ENCODE assay signal across 10 mouse cellular contexts in the genomic region with DNA sequence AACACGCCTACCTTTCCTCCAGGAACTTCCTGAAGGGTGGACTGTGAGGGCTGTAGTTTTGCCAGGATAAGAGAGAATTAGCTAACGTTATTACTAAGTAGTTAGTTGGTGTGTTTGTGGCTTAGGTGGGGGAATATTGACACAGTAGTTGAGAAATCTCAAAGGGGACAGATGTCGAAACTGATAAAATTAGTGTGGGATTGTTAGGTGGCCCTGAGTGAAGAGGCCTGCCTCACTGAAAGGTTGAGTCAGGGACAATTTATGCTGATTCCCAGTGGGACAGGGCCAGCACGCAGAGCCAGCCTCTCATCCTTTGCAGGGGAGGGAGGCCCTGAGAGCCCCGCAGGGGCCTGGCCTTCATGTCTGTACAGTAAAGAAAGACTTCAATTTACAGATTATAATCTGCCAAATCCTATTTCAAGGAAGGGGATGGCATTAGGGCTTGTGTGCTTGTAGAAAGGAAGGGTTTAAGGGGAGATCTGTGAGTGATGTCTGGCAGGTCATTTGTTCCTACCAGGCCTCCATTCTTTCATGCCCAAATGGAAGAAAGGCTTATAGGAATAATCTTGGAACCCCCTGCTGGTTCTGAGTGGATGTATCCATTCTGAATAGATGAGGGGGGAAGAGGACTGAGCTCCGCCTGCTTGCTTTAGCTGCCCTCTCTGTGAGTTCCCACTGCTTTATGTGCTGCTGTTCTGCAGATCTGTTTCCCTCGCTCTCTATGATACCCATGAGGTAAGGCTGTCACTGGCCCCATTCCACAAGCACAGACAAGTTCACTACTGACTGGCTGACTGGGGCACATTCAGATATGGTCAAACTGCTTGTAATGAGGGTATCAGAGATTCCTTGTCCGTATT. TPM values are rescaled to one million over a fixed set of nuclear protein-coding genes. Genes with fewer than 3 reads are reported as not detected.
DNase-seq lines count a peak whose midpoint lies in the region; ATAC-seq and TF ChIP-seq lines count a peak whose summit lies in the region.
"Had no signal": no experiment of that assay in that cellular context is flagged by ENCODE, and none has a peak within 500 bp of the region (broad histone marks: within the 10 kb centered on the region; RNA-seq: fewer than 3 reads in every experiment).

No protein-coding gene starts in this region.

- intact Hi-C loops in left cerebral cortex, postnatal 25 days (cut with DNase I) = no loop called here

- H3K9me3 ChIP-seq in embryonic facial prominence, embryonic 14.5 days (ENCODE audit: control insufficient read depth, low read length) = no peaks in the 10 kb centered on the region
- no peaks in the 10 kb centered on the region for H3K9me3 ChIP-seq in hindbrain, embryonic 11.5 days (ENCODE audit: control insufficient read depth, low read length)
- no peaks in the 10 kb centered on the region for H3K9me3 ChIP-seq in midbrain, embryonic 14.5 days (ENCODE audit: control insufficient read depth, low read length)

- TF ChIP-seq CTCF in layer of hippocampus, adult 2 months (conservative IDR thresholded peaks at IDR 0.05) = peak; percentile 57

- WGBS in embryonic facial prominence, embryonic 14.5 days = 52% methylated on average over 8 of the region's 8 CpGs
- 47% methylated on average over 8 of the region's 8 CpGs for WGBS in hindbrain, embryonic 11.5 days
- 15% methylated on average over 8 of the region's 8 CpGs for WGBS in midbrain, embryonic 14.5 days

- H3K4me2 ChIP-seq in embryonic facial prominence, embryonic 14.5 days (ENCODE audit: low read depth, low read length) = no peak overlapping the region
- no peak overlapping the region for H3K4me2 ChIP-seq in hindbrain, embryonic 11.5 days (replicated peaks; ENCODE audit: low read depth, low read length)
- H3K4me2 ChIP-seq in midbrain, embryonic 14.5 days (ENCODE audit: low read length) = no peak overlapping the region

- H3K9ac ChIP-seq in embryonic facial prominence, embryonic 14.5 days (ENCODE audit: low read depth, low read length) = no peak overlapping the region
- H3K9ac ChIP-seq in hindbrain, embryonic 11.5 days (ENCODE audit: low read depth, low read length) = no peak overlapping the region
- H3K9ac ChIP-seq in midbrain, embryonic 14.5 days (replicated peaks; ENCODE audit: low read length) = no peak overlapping the region

- no peak for DNase-seq in layer of hippocampus, adult 2 months (ENCODE audit: low spot score in 2 of 2)
- DNase-seq in layer of hippocampus, postnatal 36 days = no peak
- DNase-seq in embryonic facial prominence, embryonic 14.5 days (ENCODE audit: low spot score) = peak; percentile 53
- DNase-seq in hindbrain, embryonic 11.5 days (ENCODE audit: low spot score) = peak; percentile 50
- peak; percentile 83 for DNase-seq in midbrain, embryonic 14.5 days
- DNase-seq in thymus, postnatal 0 days (ENCODE audit: low spot score) = no peak
- no peak for DNase-seq in left cerebral cortex, postnatal 25 days (ENCODE audit: low spot score in 2 of 2)
- DNase-seq: kidney, postnatal 10 days; thymus, adult 2 months had no signal

- no peaks in the 10 kb centered on the region for H3K36me3 ChIP-seq in embryonic facial prominence, embryonic 14.5 days (ENCODE audit: control insufficient read depth, insufficient read depth, low read length)
- no peaks in the 10 kb centered on the region for H3K36me3 ChIP-seq in hindbrain, embryonic 11.5 days (ENCODE audit: control insufficient read depth, insufficient read depth, low read length)
- no peaks in the 10 kb centered on the region for H3K36me3 ChIP-seq in midbrain, embryonic 14.5 days (ENCODE audit: control insufficient read depth, insufficient read depth, low read length)

- peak overlapping the region; percentile 86 for H3K27ac ChIP-seq in layer of hippocampus, adult 2 months
- H3K27ac ChIP-seq in embryonic facial prominence, embryonic 14.5 days (replicated peaks; ENCODE audit: low read depth, low read length) = no peak overlapping the region
- no peak overlapping the region for H3K27ac ChIP-seq in hindbrain, embryonic 11.5 days (ENCODE audit: low read depth, low read length)
- H3K27ac ChIP-seq in midbrain, embryonic 14.5 days (replicated peaks; ENCODE audit: low read depth, low read length) = no peak overlapping the region

- peak overlapping the region; percentile 4; the same call in 1 of the 2 replicates for H3K4me3 ChIP-seq in layer of hippocampus, adult 2 months
- H3K4me3 ChIP-seq in embryonic facial prominence, embryonic 14.5 days (ENCODE audit: low read depth, low read length) = no peak overlapping the region
- H3K4me3 ChIP-seq in hindbrain, embryonic 11.5 days (ENCODE audit: low read depth, low read length) = no peak overlapping the region
- H3K4me3 ChIP-seq in midbrain, embryonic 14.5 days (replicated peaks; ENCODE audit: low read depth, low read length) = no peak overlapping the region
- H3K4me3 ChIP-seq: myocyte had no signal

- no peak for ATAC-seq in embryonic facial prominence, embryonic 14.5 days (ENCODE audit: low read depth)
- ATAC-seq in hindbrain, embryonic 11.5 days (ENCODE audit: low FRiP score) = peak; percentile 75; the same call in 1 of the 2 replicates
- peak; percentile 86 for ATAC-seq in midbrain, embryonic 14.5 days (ENCODE audit: low FRiP score, low TSS enrichment)

- no peaks in the 10 kb centered on the region for H3K27me3 ChIP-seq in embryonic facial prominence, embryonic 14.5 days (replicated peaks; ENCODE audit: control insufficient read depth, insufficient read depth, low read length)
- H3K27me3 ChIP-seq in hindbrain, embryonic 11.5 days (ENCODE audit: control insufficient read depth, insufficient read depth, low read length) = no peaks in the 10 kb centered on the region
- peaks cover 24% of the 10 kb centered on the region for H3K27me3 ChIP-seq in midbrain, embryonic 14.5 days (ENCODE audit: control insufficient read depth, insufficient read depth, low read length)

- peaks cover 12% of the 10 kb centered on the region for H3K4me1 ChIP-seq in embryonic facial prominence, embryonic 14.5 days (ENCODE audit: control insufficient read depth, insufficient read depth, low read length)
- H3K4me1 ChIP-seq in hindbrain, embryonic 11.5 days (replicated peaks; ENCODE audit: control insufficient read depth, insufficient read depth, low read length) = peaks cover 3% of the 10 kb centered on the region
- peaks cover 6% of the 10 kb centered on the region; the same call in 1 of the 2 replicates for H3K4me1 ChIP-seq in midbrain, embryonic 14.5 days (ENCODE audit: control insufficient read depth, insufficient read depth, low read length)

RNA-seq across cellular contexts. Expression of a gene that starts 41.7 kb away (rescaled TPM):
- total RNA-seq in layer of hippocampus, adult 2 months (2021) = 100 to 1,000 TPM; 118 to 124 TPM
- 100 to 1,000 TPM; 107 to 119 TPM for total RNA-seq in layer of hippocampus, postnatal 36 days (2021)
- 22.7 and 24.8 TPM in 2 replicates for polyA plus RNA-seq in embryonic facial prominence, embryonic 14.5 days (2014; fragmentation: Nextera tagmentation; extraction: Ambion mirVana)
- 11.2 and 12.2 TPM in 2 replicates for polyA plus RNA-seq in hindbrain, embryonic 11.5 days (2014; fragmentation: Nextera tagmentation; extraction: Ambion mirVana)
- 2.0 and 5.5 TPM in 2 replicates for polyA plus RNA-seq in midbrain, embryonic 14.5 days (2014; fragmentation: Nextera tagmentation; extraction: Ambion mirVana)
- polyA plus RNA-seq in thymus, postnatal 0 days (2015; fragmentation: Nextera tagmentation; extraction: Ambion mirVana) = 2.0 and 3.3 TPM in 2 replicates
- total RNA-seq in left cerebral cortex, postnatal 25 days (2021) = 10 to 100 TPM; 20.1 to 25.4 TPM

Comparison
In these comparisons a context has a peak if more than half of its experiments do, and no peak if none do; other contexts are left out.
1. DNase-seq: peak in embryonic facial prominence, embryonic 14.5 days (single experiment), hindbrain, embryonic 11.5 days (single experiment) and midbrain, embryonic 14.5 days (single experiment); none in layer of hippocampus, adult 2 months (0 of 2), layer of hippocampus, postnatal 36 days (0 of 2), thymus, postnatal 0 days (single experiment) and left cerebral cortex, postnatal 25 days (0 of 2).